Mouse (Mus musculus): ENCODE data around the gene Rnf31. TPM values are rescaled to one million over a fixed set of nuclear protein-coding genes. Genes with fewer than 3 reads are reported as not detected.
A peak's percentile ranks its signal among the peaks of the same experiment; 100 is the strongest.

Gene Rnf31
- polyA plus RNA-seq, 1 experiment from 2014 or later: 24.2 TPM

GRCm38 (mm10) chr14:55643060-55643907 lies 51.8 kb downstream of the Rnf31 start, which contains the start of gene Tm9sf1:
TSS of gene Tm9sf1 (minus strand) at chr14:55643806.
- peak; percentile 92 for ATAC-seq (replicated peaks)
- H3K4me2 ChIP-seq: peak within 1 kb of the TSS; percentile 70
- peak within 1 kb of the TSS; percentile 96 for H3K27ac ChIP-seq
- WGBS: under 1% methylated on average over 86 of the region's 89 CpGs
- H3K4me3 ChIP-seq: peak within 1 kb of the TSS; percentile 87
- peaks cover 22% of the 10 kb centered on the region for H3K36me3 ChIP-seq (replicated peaks)
- peak within 1 kb of the TSS; percentile 85 for H3K9ac ChIP-seq
- peaks cover 23% of the 10 kb centered on the region for H3K4me1 ChIP-seq
- no peaks in the 10 kb centered on the region for H3K9me3 ChIP-seq
- H3K27me3 ChIP-seq (replicated peaks): no peaks in the 10 kb centered on the region

GRCm38 (mm10) chr14:55644261-55644888 lies 52.9 kb downstream of the Rnf31 start:
- H3K4me3 ChIP-seq: peak overlapping the region; percentile 87
- H3K4me2 ChIP-seq: peak overlapping the region; percentile 70
- 30% methylated on average over 17 of the region's 17 CpGs for WGBS
- ATAC-seq (replicated peaks): no peak
- H3K27me3 ChIP-seq (replicated peaks): no peaks in the 10 kb centered on the region
- peaks cover 17% of the 10 kb centered on the region for H3K36me3 ChIP-seq (replicated peaks)
- H3K9ac ChIP-seq: peak overlapping the region; percentile 85; the same call in 1 of the 2 replicates
- peaks cover 23% of the 10 kb centered on the region for H3K4me1 ChIP-seq
- no peaks in the 10 kb centered on the region for H3K9me3 ChIP-seq
- H3K27ac ChIP-seq: no peak overlapping the region

GRCm38 (mm10) chr14:55649884-55650283 lies 58.4 kb downstream of the Rnf31 start, which contains the start of gene Tssk4:
TSS of gene Tssk4 (plus strand) at chr14:55650184.
- Histone ChIP-seq H3K4me1 (peaks cover 7% of the 10 kb centered on the region; the same call in 1 of the 2 replicates), H3K27ac (no peak within 1 kb of the TSS), H3K4me2 (no peak within 1 kb of the TSS), H3K27me3 (replicated peaks) (no peaks in the 10 kb centered on the region), H3K9ac (no peak within 1 kb of the TSS), H3K9me3 (no peaks in the 10 kb centered on the region), H3K36me3 (replicated peaks) (no peaks in the 10 kb centered on the region), H3K4me3 (no peak within 1 kb of the TSS)
- ATAC-seq (replicated peaks): no peak
- 89% methylated on average over 2 of the region's 2 CpGs for WGBS

GRCm38 (mm10) chr14:55651528-55651927 lies 60.0 kb downstream of the Rnf31 start:
- Histone ChIP-seq H3K4me1 (no peaks in the 10 kb centered on the region), H3K27ac (no peak overlapping the region), H3K9ac (no peak overlapping the region), H3K27me3 (replicated peaks) (no peaks in the 10 kb centered on the region), H3K36me3 (replicated peaks) (no peaks in the 10 kb centered on the region), H3K9me3 (no peaks in the 10 kb centered on the region), H3K4me3 (no peak overlapping the region), H3K4me2 (no peak overlapping the region)
- WGBS: 89% methylated on average over 7 of the region's 7 CpGs
- ATAC-seq (replicated peaks): no peak; the same call in 1 of the 2 replicates

Other genes with a start within 250 kb of the Rnf31 start
- gene Dhrs4, start 113.0 kb upstream of the Rnf31 start, polyA plus RNA-seq (2015; fragmentation: Nextera tagmentation; extraction: Ambion mirVana): 20.8 and 21.6 TPM in 2 replicates
- gene Carmil3, start 101.1 kb upstream of the Rnf31 start, polyA plus RNA-seq (2015; fragmentation: Nextera tagmentation; extraction: Ambion mirVana): 32.4 and 36.1 TPM in 2 replicates
- 1.9 and 2.1 TPM in 2 replicates for gene Cpne6, start 81.3 kb upstream of the Rnf31 start, polyA plus RNA-seq (2015; fragmentation: Nextera tagmentation; extraction: Ambion mirVana)
- 0.15 and 0.17 TPM in 2 replicates for gene Nrl, start 66.7 kb upstream of the Rnf31 start, polyA plus RNA-seq (2015; fragmentation: Nextera tagmentation; extraction: Ambion mirVana)
- 25.4 and 28.0 TPM in 2 replicates for gene Pck2, start 51.4 kb upstream of the Rnf31 start, polyA plus RNA-seq (2015; fragmentation: Nextera tagmentation; extraction: Ambion mirVana)
- gene Dcaf11, start 31.7 kb upstream of the Rnf31 start, polyA plus RNA-seq (2015; fragmentation: Nextera tagmentation; extraction: Ambion mirVana): 129 and 135 TPM in 2 replicates
- 1.4 TPM in 1 of 2 replicates, not detected in the other for gene A730061H03Rik, start 31.3 kb upstream of the Rnf31 start, polyA plus RNA-seq (2015; fragmentation: Nextera tagmentation; extraction: Ambion mirVana)
- gene Fitm1, start 16.1 kb upstream of the Rnf31 start, polyA plus RNA-seq (2015; fragmentation: Nextera tagmentation; extraction: Ambion mirVana): 0.23 TPM in 1 of 2 replicates, not detected in the other
- gene Psme1, start 13.6 kb upstream of the Rnf31 start, polyA plus RNA-seq (2015; fragmentation: Nextera tagmentation; extraction: Ambion mirVana): 215 and 217 TPM in 2 replicates
- 29.3 and 32.9 TPM in 2 replicates for gene Emc9, start 6.4 kb upstream of the Rnf31 start, polyA plus RNA-seq (2015; fragmentation: Nextera tagmentation; extraction: Ambion mirVana)
- gene Psme2, start 595 bp upstream of the Rnf31 start, polyA plus RNA-seq (2015; fragmentation: Nextera tagmentation; extraction: Ambion mirVana): 150 and 184 TPM in 2 replicates
- gene Irf9, start 11.9 kb downstream of the Rnf31 start, polyA plus RNA-seq (2015; fragmentation: Nextera tagmentation; extraction: Ambion mirVana): 10.0 and 13.5 TPM in 2 replicates
- 6.5 and 6.6 TPM in 2 replicates for gene Rec8, start 26.3 kb downstream of the Rnf31 start, polyA plus RNA-seq (2015; fragmentation: Nextera tagmentation; extraction: Ambion mirVana)
- 116 and 121 TPM in 2 replicates for gene Ipo4, start 44.2 kb downstream of the Rnf31 start, polyA plus RNA-seq (2015; fragmentation: Nextera tagmentation; extraction: Ambion mirVana)
- 0.79 and 1.1 TPM in 2 replicates for gene Gm49378, start 46.2 kb downstream of the Rnf31 start, polyA plus RNA-seq (2015; fragmentation: Nextera tagmentation; extraction: Ambion mirVana)
- gene Tm9sf1, start 52.1 kb downstream of the Rnf31 start, polyA plus RNA-seq (2015; fragmentation: Nextera tagmentation; extraction: Ambion mirVana): 63.0 and 65.0 TPM in 2 replicates
- 0.41 and 0.43 TPM in 2 replicates for gene Tssk4, start 58.5 kb downstream of the Rnf31 start, polyA plus RNA-seq (2015; fragmentation: Nextera tagmentation; extraction: Ambion mirVana)
- gene Mdp1, start 68.8 kb downstream of the Rnf31 start, polyA plus RNA-seq (2015; fragmentation: Nextera tagmentation; extraction: Ambion mirVana): 77.1 and 79.5 TPM in 2 replicates
- 42.8 and 43.1 TPM in 2 replicates for gene Gmpr2, start 80.2 kb downstream of the Rnf31 start, polyA plus RNA-seq (2015; fragmentation: Nextera tagmentation; extraction: Ambion mirVana)
- gene Nedd8, start 80.4 kb downstream of the Rnf31 start, polyA plus RNA-seq (2015; fragmentation: Nextera tagmentation; extraction: Ambion mirVana): 531 and 550 TPM in 2 replicates
- 25.6 TPM in 2 replicates for gene Tinf2, start 90.1 kb downstream of the Rnf31 start, polyA plus RNA-seq (2015; fragmentation: Nextera tagmentation; extraction: Ambion mirVana)
- gene Tgm1, start 122.2 kb downstream of the Rnf31 start, polyA plus RNA-seq (2015; fragmentation: Nextera tagmentation; extraction: Ambion mirVana): 0.20 and 0.27 TPM in 2 replicates
- 56.7 and 61.4 TPM in 2 replicates for gene Rabggta, start 130.6 kb downstream of the Rnf31 start, polyA plus RNA-seq (2015; fragmentation: Nextera tagmentation; extraction: Ambion mirVana)
- gene Dhrs1, start 154.0 kb downstream of the Rnf31 start, polyA plus RNA-seq (2015; fragmentation: Nextera tagmentation; extraction: Ambion mirVana): 61.6 and 68.7 TPM in 2 replicates
- 28.7 and 31.8 TPM in 2 replicates for gene Nop9, start 154.0 kb downstream of the Rnf31 start, polyA plus RNA-seq (2015; fragmentation: Nextera tagmentation; extraction: Ambion mirVana)
- gene Cideb, start 166.8 kb downstream of the Rnf31 start, polyA plus RNA-seq (2015; fragmentation: Nextera tagmentation; extraction: Ambion mirVana): 0.25 and 0.66 TPM in 2 replicates
- 0.67 and 0.70 TPM in 2 replicates for gene Ltb4r2, start 169.7 kb downstream of the Rnf31 start, polyA plus RNA-seq (2015; fragmentation: Nextera tagmentation; extraction: Ambion mirVana)
- gene Ltb4r1, start 174.3 kb downstream of the Rnf31 start, polyA plus RNA-seq (2015; fragmentation: Nextera tagmentation; extraction: Ambion mirVana): 0.41 and 0.59 TPM in 2 replicates
- gene Adcy4, start 192.4 kb downstream of the Rnf31 start, polyA plus RNA-seq (2015; fragmentation: Nextera tagmentation; extraction: Ambion mirVana): 5.7 and 6.2 TPM in 2 replicates
- gene Ripk3, start 197.2 kb downstream of the Rnf31 start, polyA plus RNA-seq (2015; fragmentation: Nextera tagmentation; extraction: Ambion mirVana): 2.3 and 2.7 TPM in 2 replicates
- gene Nfatc4, start 231.4 kb downstream of the Rnf31 start, polyA plus RNA-seq (2015; fragmentation: Nextera tagmentation; extraction: Ambion mirVana): 8.4 and 10.8 TPM in 2 replicates